Mouse (Mus musculus): ENCODE results near the gene Pappa2. TPM values are rescaled to one million over a fixed set of nuclear protein-coding genes. Genes with fewer than 3 reads are reported as not detected.

Gene Pappa2
- polyA plus RNA-seq, 1 experiment from 2014 or later = 0.77 TPM

GRCm38 (mm10) chr1:158764727-158765126 is 215.6 kb downstream of the Pappa2 start:
- H3K27ac ChIP-seq (ENCODE audit: low read depth, low read length) = no peak overlapping the region
- H3K27me3 ChIP-seq (ENCODE audit: control insufficient read depth, insufficient read depth, low read length) = no peaks in the 10 kb centered on the region
- no peak overlapping the region for H3K4me2 ChIP-seq (replicated peaks; ENCODE audit: low read depth, low read length)
- no peaks in the 10 kb centered on the region for H3K36me3 ChIP-seq (ENCODE audit: control insufficient read depth, insufficient read depth, low read length)
- no peaks in the 10 kb centered on the region for H3K9me3 ChIP-seq (ENCODE audit: control insufficient read depth, low read length)
- WGBS = 44% methylated on average over 6 of the region's 6 CpGs
- no peak overlapping the region for H3K9ac ChIP-seq (ENCODE audit: low read depth, low read length)
- H3K4me3 ChIP-seq (ENCODE audit: low read length) = no peak overlapping the region
- H3K4me1 ChIP-seq (ENCODE audit: control insufficient read depth, insufficient read depth, low read length) = no peaks in the 10 kb centered on the region
- no peak; the same call in 1 of the 2 replicates for ATAC-seq (ENCODE audit: low FRiP score, low TSS enrichment)

- Histone ChIP-seq H3K9me3 (ENCODE audit: control insufficient read depth, low read length) (no peaks in the 10 kb centered on the region), H3K9ac (ENCODE audit: low read depth, low read length) (no peak overlapping the region), H3K4me2 (replicated peaks; ENCODE audit: low read depth, low read length) (no peak overlapping the region), H3K27ac (ENCODE audit: low read depth, low read length) (no peak overlapping the region), H3K4me1 (ENCODE audit: control insufficient read depth, insufficient read depth, low read length) (no peaks in the 10 kb centered on the region), H3K27me3 (ENCODE audit: control insufficient read depth, insufficient read depth, low read length) (no peaks in the 10 kb centered on the region), H3K4me3 (ENCODE audit: low read length) (no peak overlapping the region), H3K36me3 (ENCODE audit: control insufficient read depth, insufficient read depth, low read length) (no peaks in the 10 kb centered on the region)
- ATAC-seq (ENCODE audit: low FRiP score, low TSS enrichment) = no peak
These were observed 216.1 kb downstream of the Pappa2 start for GRCm38 (mm10) chr1:158764211-158764610.

DNA sequence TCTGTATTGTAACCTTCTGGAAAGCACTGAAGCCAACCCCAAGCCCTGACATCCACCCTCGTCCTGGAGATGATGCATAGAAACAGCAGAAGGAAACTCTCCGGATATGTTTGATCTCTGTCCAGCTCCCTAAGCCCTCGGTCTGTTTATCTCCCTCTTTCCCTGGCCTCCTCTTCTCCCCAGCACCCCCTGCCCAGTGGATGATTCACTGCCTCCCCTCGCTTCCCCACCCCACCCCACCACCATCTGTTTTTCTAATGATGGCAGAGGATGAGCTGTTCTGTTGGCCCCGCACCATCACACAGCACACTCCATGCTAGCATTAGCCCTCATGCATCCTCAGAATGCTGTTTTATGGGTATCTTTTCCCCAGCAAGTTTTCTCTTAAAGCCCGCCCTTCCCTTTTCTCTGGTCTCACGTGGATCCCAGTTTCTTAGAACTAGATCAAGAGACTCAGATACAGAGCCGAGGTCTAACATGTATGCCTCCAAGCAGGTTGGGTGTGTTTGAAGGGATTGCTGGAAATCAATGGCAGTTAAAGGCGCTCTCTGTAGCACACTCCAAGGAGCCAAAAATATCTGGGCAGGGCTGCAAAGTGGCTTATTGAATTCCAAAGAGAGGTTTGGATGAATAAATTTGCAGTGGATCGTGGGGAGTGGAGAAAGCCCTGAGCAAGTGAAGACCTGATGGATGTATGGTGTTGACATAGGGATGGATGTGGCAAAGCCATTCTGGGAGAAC is 231.8 kb downstream of the Pappa2 start:
- no peak for ATAC-seq (ENCODE audit: low FRiP score, low TSS enrichment)
- Histone ChIP-seq H3K27me3 (ENCODE audit: control insufficient read depth, insufficient read depth, low read length) (no peaks in the 10 kb centered on the region), H3K4me3 (ENCODE audit: low read length) (no peak overlapping the region), H3K4me2 (replicated peaks; ENCODE audit: low read depth, low read length) (no peak overlapping the region), H3K27ac (ENCODE audit: low read depth, low read length) (no peak overlapping the region), H3K9me3 (ENCODE audit: control insufficient read depth, low read length) (no peaks in the 10 kb centered on the region), H3K9ac (ENCODE audit: low read depth, low read length) (no peak overlapping the region), H3K36me3 (ENCODE audit: control insufficient read depth, insufficient read depth, low read length) (no peaks in the 10 kb centered on the region), H3K4me1 (ENCODE audit: control insufficient read depth, insufficient read depth, low read length) (no peaks in the 10 kb centered on the region)
- WGBS = 57% methylated on average over 10 of the region's 10 CpGs

DNA sequence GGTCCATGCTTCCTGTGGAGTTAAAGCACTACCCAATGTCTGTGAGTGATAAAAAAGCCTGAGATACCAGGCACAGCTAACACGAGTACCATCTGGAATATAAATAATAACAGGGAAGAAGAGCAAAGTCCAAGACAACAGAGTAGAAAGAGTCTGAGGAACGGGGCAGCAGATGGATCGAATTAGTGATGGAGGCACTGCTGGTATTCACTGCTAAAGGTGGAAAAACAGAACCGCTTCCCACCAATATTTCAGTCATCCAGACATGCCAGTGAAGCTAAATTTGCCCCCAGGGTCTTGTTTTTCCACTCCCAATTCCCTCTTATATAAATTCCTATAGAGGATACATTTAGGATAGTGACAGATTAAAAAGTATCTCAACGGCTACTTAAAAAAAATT is 238.8 kb downstream of the Pappa2 start:
- WGBS = 57% methylated on average over 5 of the region's 5 CpGs
- H3K36me3 ChIP-seq (ENCODE audit: control insufficient read depth, insufficient read depth, low read length) = no peaks in the 10 kb centered on the region
- H3K27ac ChIP-seq (ENCODE audit: low read depth, low read length) = no peak overlapping the region
- no peak overlapping the region for H3K4me2 ChIP-seq (replicated peaks; ENCODE audit: low read depth, low read length)
- no peak for ATAC-seq (ENCODE audit: low FRiP score, low TSS enrichment)
- no peaks in the 10 kb centered on the region for H3K9me3 ChIP-seq (ENCODE audit: control insufficient read depth, low read length)
- no peak overlapping the region for H3K9ac ChIP-seq (ENCODE audit: low read depth, low read length)
- no peak overlapping the region for H3K4me3 ChIP-seq (ENCODE audit: low read length)
- no peaks in the 10 kb centered on the region for H3K4me1 ChIP-seq (ENCODE audit: control insufficient read depth, insufficient read depth, low read length)
- H3K27me3 ChIP-seq (ENCODE audit: control insufficient read depth, insufficient read depth, low read length) = no peaks in the 10 kb centered on the region

GRCm38 (mm10) chr1:158740949-158741348 is 239.3 kb downstream of the Pappa2 start:
- Histone ChIP-seq H3K27me3 (ENCODE audit: control insufficient read depth, insufficient read depth, low read length) (no peaks in the 10 kb centered on the region), H3K36me3 (ENCODE audit: control insufficient read depth, insufficient read depth, low read length) (no peaks in the 10 kb centered on the region), H3K9me3 (ENCODE audit: control insufficient read depth, low read length) (no peaks in the 10 kb centered on the region), H3K4me2 (replicated peaks; ENCODE audit: low read depth, low read length) (no peak overlapping the region), H3K4me3 (ENCODE audit: low read length) (no peak overlapping the region), H3K4me1 (ENCODE audit: control insufficient read depth, insufficient read depth, low read length) (no peaks in the 10 kb centered on the region), H3K9ac (ENCODE audit: low read depth, low read length) (no peak overlapping the region), H3K27ac (ENCODE audit: low read depth, low read length) (no peak overlapping the region)
- no peak for ATAC-seq (ENCODE audit: low FRiP score, low TSS enrichment)
- 86% methylated on average over 5 of the region's 5 CpGs for WGBS

- Histone ChIP-seq H3K4me2 (replicated peaks; ENCODE audit: low read depth, low read length) (no peak overlapping the region), H3K27ac (ENCODE audit: low read depth, low read length) (no peak overlapping the region), H3K9me3 (ENCODE audit: control insufficient read depth, low read length) (no peaks in the 10 kb centered on the region), H3K4me1 (ENCODE audit: control insufficient read depth, insufficient read depth, low read length) (no peaks in the 10 kb centered on the region), H3K36me3 (ENCODE audit: control insufficient read depth, insufficient read depth, low read length) (no peaks in the 10 kb centered on the region), H3K9ac (ENCODE audit: low read depth, low read length) (no peak overlapping the region), H3K4me3 (ENCODE audit: low read length) (no peak overlapping the region), H3K27me3 (ENCODE audit: control insufficient read depth, insufficient read depth, low read length) (no peaks in the 10 kb centered on the region)
- ATAC-seq (ENCODE audit: low FRiP score, low TSS enrichment) = no peak
- 74% methylated on average over 6 of the region's 6 CpGs for WGBS
These were observed 240.0 kb downstream of the Pappa2 start for GRCm38 (mm10) chr1:158740161-158740766.

GRCm38 (mm10) chr1:158739132-158739919 is 241.0 kb downstream of the Pappa2 start:
- no peaks in the 10 kb centered on the region for H3K9me3 ChIP-seq (ENCODE audit: control insufficient read depth, low read length)
- WGBS = 44% methylated on average over 5 of the region's 5 CpGs
- H3K4me2 ChIP-seq (replicated peaks; ENCODE audit: low read depth, low read length) = no peak overlapping the region
- H3K4me1 ChIP-seq (ENCODE audit: control insufficient read depth, insufficient read depth, low read length) = no peaks in the 10 kb centered on the region
- no peaks in the 10 kb centered on the region for H3K36me3 ChIP-seq (ENCODE audit: control insufficient read depth, insufficient read depth, low read length)
- no peak overlapping the region for H3K27ac ChIP-seq (ENCODE audit: low read depth, low read length)
- H3K9ac ChIP-seq (ENCODE audit: low read depth, low read length) = no peak overlapping the region
- H3K27me3 ChIP-seq (ENCODE audit: control insufficient read depth, insufficient read depth, low read length) = no peaks in the 10 kb centered on the region
- no peak overlapping the region for H3K4me3 ChIP-seq (ENCODE audit: low read length)
- ATAC-seq (ENCODE audit: low FRiP score, low TSS enrichment) = no peak

DNA sequence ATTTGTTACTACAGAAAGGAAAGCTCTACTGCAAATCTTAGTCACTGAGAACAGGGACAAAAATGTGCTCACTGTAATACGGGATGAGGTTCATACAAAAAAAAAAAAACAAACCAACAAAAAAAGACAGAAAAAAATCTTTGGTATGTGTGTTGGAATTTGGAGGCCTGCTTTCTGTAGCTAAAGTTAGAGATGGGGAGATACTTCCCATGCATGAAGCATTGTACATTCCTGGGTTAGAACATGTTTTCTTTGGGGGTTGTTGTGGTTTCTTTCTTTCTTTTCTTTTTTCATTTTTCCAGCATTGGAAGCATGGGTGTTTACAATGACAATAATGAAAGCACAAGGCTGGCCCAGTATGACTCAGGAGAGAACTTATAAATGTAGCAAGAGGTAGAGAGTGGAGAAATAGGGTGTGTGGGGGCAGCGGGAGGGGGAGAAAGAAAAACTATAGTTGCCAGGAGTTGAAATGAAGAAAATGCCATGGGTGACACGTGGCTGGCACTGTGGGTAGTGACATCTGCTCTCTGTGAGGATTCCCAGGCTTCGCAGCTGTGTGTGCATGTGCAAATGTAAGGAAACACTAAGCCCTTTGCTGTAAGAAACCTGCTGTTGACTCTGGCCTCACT is 247.3 kb downstream of the Pappa2 start:
- 72% methylated on average over 4 of the region's 4 CpGs for WGBS
- no peak overlapping the region for H3K9ac ChIP-seq (ENCODE audit: low read depth, low read length)
- no peaks in the 10 kb centered on the region for H3K9me3 ChIP-seq (ENCODE audit: control insufficient read depth, low read length)
- no peak overlapping the region for H3K27ac ChIP-seq (ENCODE audit: low read depth, low read length)
- H3K27me3 ChIP-seq (ENCODE audit: control insufficient read depth, insufficient read depth, low read length) = no peaks in the 10 kb centered on the region
- no peak for ATAC-seq (ENCODE audit: low FRiP score, low TSS enrichment)
- H3K4me1 ChIP-seq (ENCODE audit: control insufficient read depth, insufficient read depth, low read length) = no peaks in the 10 kb centered on the region
- no peaks in the 10 kb centered on the region for H3K36me3 ChIP-seq (ENCODE audit: control insufficient read depth, insufficient read depth, low read length)
- no peak overlapping the region for H3K4me3 ChIP-seq (ENCODE audit: low read length)
- no peak overlapping the region for H3K4me2 ChIP-seq (replicated peaks; ENCODE audit: low read depth, low read length)
